Mouse (Mus musculus): ENCODE data around the gene Plac1.

GRCm38 (mm10) chrX:53057054-53057759 is 182.7 kb downstream of the Plac1 start:
- TF ChIP-seq POLR2A (IDR thresholded peaks at IDR 0.05; ENCODE audit: extremely low read depth, insufficient read depth, low read length) (0 out of 2 replicates have a peak, but pooled peaks have one; percentile 28), CTCF (IDR thresholded peaks at IDR 0.05; ENCODE audit: low read depth, low read length) (no peak)

Data from liver, adult 2 months (tissue).